Mouse (Mus musculus): ENCODE data around the gene Gm10647. TPM values are rescaled to one million over a fixed set of nuclear protein-coding genes. Genes with fewer than 3 reads are reported as not detected.

Gm10647 gene
- polyA plus RNA-seq, 1 experiment from 2014 or later, result 0.19 TPM

GRCm38 (mm10) chr9:66832366-66832908 is 35.6 kb downstream of the Gm10647 start:
- DNase-seq (ENCODE audit: low spot score) (no peak), ATAC-seq (ENCODE audit: insufficient read depth, low FRiP score, low TSS enrichment) (no peak)
- Histone ChIP-seq H3K27me3 (ENCODE audit: control insufficient read depth, insufficient read depth, low read length) (peaks cover 7% of the 10 kb centered on the region; the same call in 1 of the 2 replicates), H3K9ac (ENCODE audit: low read length) (no peak overlapping the region), H3K27ac (ENCODE audit: low read depth, low read length) (no peak overlapping the region), H3K36me3 (ENCODE audit: control insufficient read depth, insufficient read depth, low read length) (no peaks in the 10 kb centered on the region), H3K4me3 (ENCODE audit: low read depth, low read length) (no peak overlapping the region), H3K4me2 (ENCODE audit: low read depth) (no peak overlapping the region), H3K4me1 (ENCODE audit: control insufficient read depth, insufficient read depth, low read length) (peaks cover 6% of the 10 kb centered on the region; the same call in 1 of the 2 replicates), H3K9me3 (ENCODE audit: control insufficient read depth, low read length) (no peaks in the 10 kb centered on the region)
- WGBS, result 80% methylated on average over 4 of the region's 4 CpGs

DNA sequence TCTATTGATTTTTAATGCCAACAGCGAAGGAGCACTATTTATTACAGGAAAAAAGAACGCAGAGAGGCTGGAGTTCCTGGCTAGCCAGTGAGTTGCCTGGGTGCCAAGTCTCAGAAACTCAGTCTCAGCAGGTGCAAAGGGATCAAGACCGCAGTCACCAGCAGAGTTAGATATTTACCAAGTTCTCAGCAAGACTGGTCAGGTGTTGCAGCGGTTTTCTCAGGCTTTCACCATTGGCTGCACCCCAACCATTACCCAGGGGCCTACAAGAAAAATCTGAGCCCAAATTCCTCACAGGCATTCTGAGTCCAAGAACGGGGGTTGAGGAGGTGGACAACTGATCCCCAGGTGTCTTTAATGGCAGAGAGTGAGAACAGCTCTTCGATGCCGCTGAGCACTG is 37.0 kb downstream of the Gm10647 start:
- no peak for ATAC-seq (ENCODE audit: insufficient read depth, low FRiP score, low TSS enrichment)

GRCm38 (mm10) chr9:66834318-66835096 is 37.7 kb downstream of the Gm10647 start, which contains the start of gene Aph1c:
Gene Aph1c, minus strand, starts transcription at chr9:66834726.
- Histone ChIP-seq H3K36me3 (ENCODE audit: control insufficient read depth, insufficient read depth, low read length) (no peaks in the 10 kb centered on the region), H3K4me1 (ENCODE audit: control insufficient read depth, insufficient read depth, low read length) (peaks cover 6% of the 10 kb centered on the region; the same call in 1 of the 2 replicates), H3K27me3 (ENCODE audit: control insufficient read depth, insufficient read depth, low read length) (peaks cover 7% of the 10 kb centered on the region; the same call in 1 of the 2 replicates), H3K9ac (ENCODE audit: low read length) (peak within 1 kb of the TSS; percentile 37), H3K4me3 (ENCODE audit: low read depth, low read length) (peak within 1 kb of the TSS; percentile 47), H3K4me2 (ENCODE audit: low read depth) (peak within 1 kb of the TSS; percentile 92), H3K27ac (ENCODE audit: low read depth, low read length) (no peak within 1 kb of the TSS), H3K9me3 (ENCODE audit: control insufficient read depth, low read length) (no peaks in the 10 kb centered on the region)
- peak; percentile 100 for ATAC-seq (ENCODE audit: insufficient read depth, low FRiP score, low TSS enrichment)
- WGBS, result under 1% methylated on average over 57 of the region's 58 CpGs
- peak; percentile 98 for DNase-seq (ENCODE audit: low spot score)

More for the DNA sequence above, 37.0 kb downstream of the Gm10647 start:
- peaks cover 7% of the 10 kb centered on the region; the same call in 1 of the 2 replicates for H3K27me3 ChIP-seq (ENCODE audit: control insufficient read depth, insufficient read depth, low read length)
- H3K9ac ChIP-seq (ENCODE audit: low read length), result no peak overlapping the region
- H3K4me2 ChIP-seq (ENCODE audit: low read depth), result peak overlapping the region; percentile 92
- no peak overlapping the region for H3K27ac ChIP-seq (ENCODE audit: low read depth, low read length)
- H3K4me1 ChIP-seq (ENCODE audit: control insufficient read depth, insufficient read depth, low read length), result peaks cover 6% of the 10 kb centered on the region; the same call in 1 of the 2 replicates
- peak overlapping the region; percentile 47 for H3K4me3 ChIP-seq (ENCODE audit: low read depth, low read length)
- 13% methylated on average over 7 of the region's 7 CpGs for WGBS
- H3K9me3 ChIP-seq (ENCODE audit: control insufficient read depth, low read length), result no peaks in the 10 kb centered on the region
- no peak for DNase-seq (ENCODE audit: low spot score)
- H3K36me3 ChIP-seq (ENCODE audit: control insufficient read depth, insufficient read depth, low read length), result no peaks in the 10 kb centered on the region

DNA sequence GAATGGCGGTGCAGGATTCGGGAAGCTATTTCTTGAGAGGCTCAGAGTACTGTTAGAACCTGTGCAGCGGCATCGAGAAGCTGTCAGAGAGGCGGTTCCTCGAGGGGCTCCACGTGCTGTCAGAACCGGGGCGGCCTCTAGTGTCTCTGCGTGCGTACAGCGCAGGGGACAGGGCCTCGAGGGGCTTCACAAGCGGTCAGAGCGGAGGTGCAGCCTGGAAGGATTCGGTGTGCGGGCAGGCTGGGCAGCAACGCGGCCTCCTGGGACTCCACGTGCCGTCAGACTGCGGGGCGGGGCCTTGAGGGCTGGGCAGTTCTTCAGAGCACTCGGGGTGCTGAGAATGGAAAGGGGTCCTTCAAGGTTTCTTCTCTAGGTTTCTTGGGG is 38.2 kb downstream of the Gm10647 start:
- H3K9me3 ChIP-seq (ENCODE audit: control insufficient read depth, low read length), result no peaks in the 10 kb centered on the region
- peaks cover 6% of the 10 kb centered on the region; the same call in 1 of the 2 replicates for H3K4me1 ChIP-seq (ENCODE audit: control insufficient read depth, insufficient read depth, low read length)
- H3K4me3 ChIP-seq (ENCODE audit: low read depth, low read length), result peak overlapping the region; percentile 47
- H3K36me3 ChIP-seq (ENCODE audit: control insufficient read depth, insufficient read depth, low read length), result no peaks in the 10 kb centered on the region
- peak overlapping the region; percentile 92 for H3K4me2 ChIP-seq (ENCODE audit: low read depth)
- WGBS, result 0% methylated on average over 24 of the region's 24 CpGs
- DNase-seq (ENCODE audit: low spot score) (no peak), ATAC-seq (ENCODE audit: insufficient read depth, low FRiP score, low TSS enrichment) (peak; percentile 71)
- H3K27ac ChIP-seq (ENCODE audit: low read depth, low read length), result no peak overlapping the region
- H3K9ac ChIP-seq (ENCODE audit: low read length), result peak overlapping the region; percentile 37
- H3K27me3 ChIP-seq (ENCODE audit: control insufficient read depth, insufficient read depth, low read length), result peaks cover 7% of the 10 kb centered on the region; the same call in 1 of the 2 replicates

DNA sequence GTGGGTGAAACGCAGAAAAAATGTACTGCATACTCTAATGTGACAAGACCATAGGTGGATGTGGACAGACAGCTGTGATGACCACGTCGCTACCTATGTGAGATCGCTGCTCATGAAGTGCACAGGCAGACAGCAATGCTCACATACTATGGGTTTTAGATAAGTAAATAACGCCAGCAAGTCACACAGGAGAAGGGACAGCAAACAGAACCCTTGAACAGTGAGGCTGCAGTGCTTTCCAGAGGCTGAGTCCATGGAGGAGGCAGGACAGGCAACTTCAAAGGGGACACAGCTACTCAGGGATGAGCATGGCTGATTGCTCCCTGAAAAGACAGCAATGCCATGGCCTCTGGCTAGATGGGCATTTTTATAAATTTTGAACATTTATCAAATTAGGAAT is 50.0 kb downstream of the Gm10647 start:
- Histone ChIP-seq H3K27me3 (ENCODE audit: control insufficient read depth, insufficient read depth, low read length) (no peaks in the 10 kb centered on the region), H3K4me3 (ENCODE audit: low read depth, low read length) (no peak overlapping the region), H3K4me2 (ENCODE audit: low read depth) (no peak overlapping the region), H3K27ac (ENCODE audit: low read depth, low read length) (no peak overlapping the region), H3K36me3 (ENCODE audit: control insufficient read depth, insufficient read depth, low read length) (no peaks in the 10 kb centered on the region; the same call in none of the 2 replicates), H3K4me1 (ENCODE audit: control insufficient read depth, insufficient read depth, low read length) (no peaks in the 10 kb centered on the region), H3K9me3 (ENCODE audit: control insufficient read depth, low read length) (no peaks in the 10 kb centered on the region), H3K9ac (ENCODE audit: low read length) (no peak overlapping the region)
- DNase-seq (ENCODE audit: low spot score) (no peak), ATAC-seq (ENCODE audit: insufficient read depth, low FRiP score, low TSS enrichment) (no peak)
- 91% methylated on average over 5 of the region's 5 CpGs for WGBS

Other genes with a start within 250 kb of the Gm10647 start
- 102 and 106 TPM in 2 replicates for gene Usp3, start 203.9 kb upstream of the Gm10647 start, polyA plus RNA-seq (2014; fragmentation: Nextera tagmentation; extraction: Ambion mirVana)
- 0.17 and 0.65 TPM in 2 replicates for gene Car12, start 83.4 kb upstream of the Gm10647 start, polyA plus RNA-seq (2014; fragmentation: Nextera tagmentation; extraction: Ambion mirVana)
- gene Aph1b, start 1.5 kb upstream of the Gm10647 start, polyA plus RNA-seq (2014; fragmentation: Nextera tagmentation; extraction: Ambion mirVana), result 17.4 and 17.6 TPM in 2 replicates
- gene Aph1c, start 37.7 kb downstream of the Gm10647 start, polyA plus RNA-seq (2014; fragmentation: Nextera tagmentation; extraction: Ambion mirVana), result 1.0 and 2.2 TPM in 2 replicates
- 24.5 and 26.9 TPM in 2 replicates for gene Rab8b, start 122.6 kb downstream of the Gm10647 start, polyA plus RNA-seq (2014; fragmentation: Nextera tagmentation; extraction: Ambion mirVana)
- gene Rps27l, start 149.0 kb downstream of the Gm10647 start, polyA plus RNA-seq (2014; fragmentation: Nextera tagmentation; extraction: Ambion mirVana), result 583 and 637 TPM in 2 replicates
- 11.7 and 11.9 TPM in 2 replicates for gene Lactb, start 178.4 kb downstream of the Gm10647 start, polyA plus RNA-seq (2014; fragmentation: Nextera tagmentation; extraction: Ambion mirVana)